Mouse (Mus musculus): ENCODE measurements around the gene Tnrc18. TPM values are rescaled to one million over a fixed set of nuclear protein-coding genes. Genes with fewer than 3 reads are reported as not detected.
"Not testable (repeated sequence)": the region's sequence is repeated elsewhere in the genome, so short reads cannot be mapped to it uniquely, and the experiment has no call there.

Tnrc18 gene
- polyA plus RNA-seq, 1 experiment from 2014 or later: 3.4 TPM

DNA sequence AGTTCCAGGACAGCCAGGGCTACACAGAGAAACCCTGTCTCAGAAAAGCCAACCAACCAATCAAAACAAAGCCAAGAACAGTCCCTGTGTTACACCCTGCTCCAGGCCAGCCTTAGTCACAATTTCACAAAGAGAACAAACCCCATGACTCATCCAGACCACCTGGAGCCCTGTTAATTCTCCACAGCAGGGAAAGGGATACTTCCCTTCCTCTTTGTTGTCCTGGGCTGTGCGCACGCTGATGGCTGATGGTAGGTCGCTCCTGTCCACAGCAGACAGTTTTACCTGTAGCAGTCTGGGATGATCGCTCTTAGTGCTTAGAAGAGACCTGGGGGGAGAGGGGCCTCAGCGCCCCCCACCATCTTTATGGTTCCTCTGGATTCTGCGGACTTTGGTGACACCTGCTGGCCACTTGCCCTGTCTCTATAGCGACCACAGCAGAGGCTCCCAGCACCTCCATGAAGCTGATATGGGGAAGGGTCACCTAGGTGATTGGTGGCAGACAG is 24.7 kb upstream of the Tnrc18 start:
- WGBS (ENCODE audit: insufficient replicate concordance): 33% methylated on average over 7 of the region's 7 CpGs
- ATAC-seq (ENCODE audit: insufficient read depth): no peak
- H3K4me3 ChIP-seq (replicated peaks): no peak overlapping the region
- no peak overlapping the region for H3K9ac ChIP-seq
- H3K27ac ChIP-seq (replicated peaks): no peak overlapping the region
- no peaks in the 10 kb centered on the region for H3K4me1 ChIP-seq (replicated peaks)
- no peaks in the 10 kb centered on the region for H3K9me3 ChIP-seq (replicated peaks)
- H3K27me3 ChIP-seq: no peaks in the 10 kb centered on the region
- no peaks in the 10 kb centered on the region for H3K36me3 ChIP-seq (replicated peaks)
- no peak overlapping the region for H3K4me2 ChIP-seq

DNA sequence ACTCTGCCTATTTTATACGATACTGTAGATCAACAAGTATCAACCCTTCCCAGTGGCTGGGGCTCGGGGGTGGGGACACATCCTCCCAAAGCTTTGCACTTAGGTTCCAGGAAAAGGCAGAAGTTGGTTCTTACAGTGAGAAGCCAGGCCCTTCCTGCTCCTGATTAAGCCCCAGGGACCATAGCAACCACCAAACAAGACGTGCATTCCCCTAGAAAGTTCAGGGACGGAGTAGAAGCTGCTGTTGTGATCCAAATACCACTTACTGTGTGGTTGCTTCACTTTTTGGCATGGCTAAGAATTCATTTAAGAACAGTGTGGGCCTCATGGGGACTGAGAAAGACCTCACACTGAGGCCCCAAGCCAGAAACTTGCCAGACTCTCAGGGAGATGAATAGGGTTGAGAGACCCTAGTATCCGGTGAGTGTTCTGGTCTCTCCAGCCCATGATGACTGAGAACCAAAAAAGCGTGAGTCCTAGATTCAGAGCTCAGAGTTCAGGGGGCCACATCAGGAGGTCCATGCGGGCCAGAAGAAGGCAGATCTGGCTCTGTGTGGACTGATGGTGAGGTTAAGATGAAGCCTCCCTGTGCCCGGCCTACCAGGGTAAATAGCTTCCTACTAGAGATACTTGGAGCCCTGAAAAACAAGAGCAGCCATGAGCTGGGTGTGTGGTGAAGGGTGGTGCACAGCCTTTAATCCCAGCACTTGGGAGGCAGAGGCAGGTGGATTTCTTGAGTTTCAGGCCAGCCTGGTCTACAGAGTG is 24.1 kb upstream of the Tnrc18 start:
- Histone ChIP-seq H3K9me3 (replicated peaks) (no peaks in the 10 kb centered on the region), H3K27me3 (no peaks in the 10 kb centered on the region), H3K27ac (replicated peaks) (no peak overlapping the region), H3K4me1 (replicated peaks) (no peaks in the 10 kb centered on the region), H3K4me3 (replicated peaks) (no peak overlapping the region), H3K36me3 (replicated peaks) (no peaks in the 10 kb centered on the region), H3K9ac (no peak overlapping the region), H3K4me2 (no peak overlapping the region)
- WGBS (ENCODE audit: insufficient replicate concordance): 59% methylated on average over 8 of the region's 8 CpGs
- no peak for ATAC-seq (ENCODE audit: insufficient read depth)

DNA sequence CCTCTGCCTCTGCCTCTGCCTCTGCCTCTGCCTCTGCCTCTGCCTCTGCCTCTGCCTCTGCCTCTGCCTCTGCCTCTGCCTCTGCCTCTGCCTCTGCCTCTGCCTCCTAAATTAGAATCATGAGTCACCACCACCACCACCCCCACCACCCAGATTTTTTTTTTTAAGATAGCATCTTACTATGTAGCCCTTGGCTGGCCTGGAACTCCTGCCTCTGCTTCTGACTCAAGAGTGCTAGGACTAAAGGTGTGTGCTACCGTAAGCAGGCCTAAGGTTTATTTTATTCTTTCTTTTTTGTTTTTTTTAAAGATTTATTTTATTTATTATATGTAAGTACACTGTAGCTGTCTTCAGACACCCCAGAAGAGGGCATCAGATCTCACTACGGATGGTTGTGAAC is 20.0 kb upstream of the Tnrc18 start:
- not testable (repeated sequence) for H3K27me3 ChIP-seq; H3K27ac ChIP-seq (replicated peaks); ATAC-seq (ENCODE audit: insufficient read depth); H3K4me3 ChIP-seq (replicated peaks); H3K9me3 ChIP-seq (replicated peaks); H3K9ac ChIP-seq; H3K4me2 ChIP-seq; H3K4me1 ChIP-seq (replicated peaks); H3K36me3 ChIP-seq (replicated peaks)
- 69% methylated on average over 2 of the region's 2 CpGs for WGBS (ENCODE audit: insufficient replicate concordance)

DNA sequence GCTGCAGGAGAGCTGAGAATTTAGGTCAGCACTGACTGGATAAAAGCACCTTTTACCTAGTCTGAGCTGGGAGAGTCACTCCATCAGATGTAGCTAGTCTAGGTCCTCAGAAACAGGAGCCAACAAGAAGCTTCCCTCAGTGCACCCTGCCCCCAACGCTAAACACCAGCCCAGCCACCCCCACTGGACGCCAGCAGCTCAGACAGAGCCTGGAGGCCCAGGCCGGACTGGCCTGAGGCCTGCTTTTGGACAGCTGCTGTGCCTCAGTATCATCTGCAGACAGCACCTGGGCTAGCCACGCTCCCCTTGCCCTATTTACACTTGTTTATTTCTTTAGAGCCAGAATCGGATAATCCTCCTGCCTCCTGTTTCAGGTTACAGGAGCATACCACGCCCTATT is 19.4 kb upstream of the Tnrc18 start:
- Histone ChIP-seq H3K27me3 (no peaks in the 10 kb centered on the region; the same call in 1 of the 2 replicates), H3K4me1 (replicated peaks) (no peaks in the 10 kb centered on the region), H3K9ac (no peak overlapping the region), H3K4me2 (no peak overlapping the region), H3K4me3 (replicated peaks) (no peak overlapping the region), H3K27ac (replicated peaks) (no peak overlapping the region), H3K36me3 (replicated peaks) (no peaks in the 10 kb centered on the region), H3K9me3 (replicated peaks) (no peaks in the 10 kb centered on the region)
- no peak for ATAC-seq (ENCODE audit: insufficient read depth)
- 66% methylated on average over 6 of the region's 6 CpGs for WGBS (ENCODE audit: insufficient replicate concordance)

DNA sequence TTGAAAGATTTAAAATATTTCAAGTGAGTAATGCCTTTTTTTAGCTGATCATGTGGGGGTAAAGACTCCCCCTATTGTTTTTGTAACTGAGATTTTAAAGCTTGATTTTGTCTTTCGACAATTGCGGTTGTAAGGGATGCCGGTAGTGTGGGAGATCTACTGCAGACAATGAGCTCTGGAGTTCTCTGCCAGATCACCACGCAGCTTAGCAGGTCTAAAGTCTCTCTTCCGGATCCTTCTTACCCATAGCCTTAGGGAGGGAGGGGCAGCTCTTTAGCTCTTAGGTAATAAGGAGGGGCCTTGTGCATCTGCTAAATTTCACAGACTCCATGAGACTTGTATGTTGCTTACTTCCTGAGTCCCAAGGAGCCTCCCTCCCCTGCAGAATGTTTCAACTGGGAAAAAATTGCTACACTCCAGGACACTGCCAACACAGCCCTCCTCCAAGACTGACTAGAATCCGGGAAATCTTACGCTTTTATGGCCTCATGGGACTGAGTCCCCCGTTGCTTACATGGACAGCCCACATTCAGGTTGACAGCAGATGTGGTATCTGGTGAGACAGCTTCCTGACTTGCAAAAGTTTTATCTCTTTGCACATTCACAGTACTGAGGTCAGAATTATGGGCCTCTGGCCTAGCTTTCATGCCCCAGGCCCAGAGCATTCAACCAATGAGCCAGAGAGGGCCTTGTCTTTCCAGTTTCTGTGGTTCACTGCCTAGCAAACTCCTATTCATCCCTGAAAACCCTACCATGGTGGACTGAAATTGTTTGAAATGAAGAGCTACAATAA is 16.4 kb upstream of the Tnrc18 start:
- H3K4me2 ChIP-seq: no peak overlapping the region
- no peaks in the 10 kb centered on the region; the same call in 1 of the 2 replicates for H3K27me3 ChIP-seq
- H3K36me3 ChIP-seq (replicated peaks): no peaks in the 10 kb centered on the region
- H3K9me3 ChIP-seq (replicated peaks): no peaks in the 10 kb centered on the region
- H3K9ac ChIP-seq: no peak overlapping the region
- H3K4me3 ChIP-seq (replicated peaks): no peak overlapping the region
- H3K27ac ChIP-seq (replicated peaks): no peak overlapping the region
- no peak for ATAC-seq (ENCODE audit: insufficient read depth)
- H3K4me1 ChIP-seq (replicated peaks): no peaks in the 10 kb centered on the region
- 45% methylated on average over 8 of the region's 8 CpGs for WGBS (ENCODE audit: insufficient replicate concordance)

DNA sequence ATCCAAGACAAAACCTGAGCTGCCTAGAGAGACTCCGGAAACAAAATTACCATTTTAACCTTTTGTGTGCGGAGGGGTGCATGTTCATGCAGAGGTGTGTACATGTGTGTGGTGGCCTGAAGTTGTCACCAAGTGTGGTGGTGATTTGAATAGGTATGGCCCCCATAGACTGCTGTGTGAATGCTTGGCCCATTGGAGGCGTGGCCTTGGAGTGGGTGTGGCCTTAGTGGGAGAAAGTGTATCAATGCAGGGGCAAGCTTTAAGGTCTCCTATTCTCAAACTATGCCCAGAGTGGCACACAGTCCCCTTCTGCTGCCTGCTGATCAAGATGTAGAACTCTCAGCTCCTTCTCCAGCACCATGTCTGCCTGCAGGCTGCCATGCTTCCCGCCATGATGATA is 8.7 kb upstream of the Tnrc18 start:
- Histone ChIP-seq H3K9ac (no peak overlapping the region), H3K4me2 (no peak overlapping the region), H3K4me1 (replicated peaks) (peaks cover 18% of the 10 kb centered on the region), H3K4me3 (replicated peaks) (no peak overlapping the region), H3K27me3 (peaks cover 55% of the 10 kb centered on the region), H3K9me3 (replicated peaks) (no peaks in the 10 kb centered on the region), H3K36me3 (replicated peaks) (no peaks in the 10 kb centered on the region), H3K27ac (replicated peaks) (no peak overlapping the region)
- 65% methylated on average over 4 of the region's 4 CpGs for WGBS (ENCODE audit: insufficient replicate concordance)
- no peak for ATAC-seq (ENCODE audit: insufficient read depth)

DNA sequence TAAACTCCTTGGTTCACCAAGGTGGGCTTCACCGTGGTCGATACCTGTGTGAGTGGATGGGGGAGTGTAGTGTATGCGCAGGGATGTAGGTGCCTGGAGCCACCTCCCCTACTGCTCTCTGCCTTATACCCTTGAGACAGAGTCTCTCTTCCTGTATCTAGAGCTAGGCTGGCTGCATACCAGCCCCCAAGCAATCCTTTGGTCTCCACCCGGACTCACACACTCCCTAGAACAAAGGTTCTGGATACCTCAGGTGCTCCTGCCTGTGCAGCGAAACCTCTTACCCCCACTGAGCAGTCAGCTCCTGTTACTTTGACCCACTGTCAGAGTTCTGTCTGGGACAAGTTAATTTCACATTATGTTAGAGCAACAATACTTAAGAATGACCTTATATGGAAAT is 8.2 kb upstream of the Tnrc18 start:
- no peak for ATAC-seq (ENCODE audit: insufficient read depth)
- peaks cover 59% of the 10 kb centered on the region for H3K27me3 ChIP-seq
- no peak overlapping the region for H3K27ac ChIP-seq (replicated peaks)
- H3K4me1 ChIP-seq (replicated peaks): peaks cover 18% of the 10 kb centered on the region
- 71% methylated on average over 5 of the region's 5 CpGs for WGBS (ENCODE audit: insufficient replicate concordance)
- no peak overlapping the region for H3K4me2 ChIP-seq
- no peak overlapping the region for H3K9ac ChIP-seq
- no peaks in the 10 kb centered on the region for H3K9me3 ChIP-seq (replicated peaks)
- H3K4me3 ChIP-seq (replicated peaks): no peak overlapping the region
- H3K36me3 ChIP-seq (replicated peaks): no peaks in the 10 kb centered on the region

DNA sequence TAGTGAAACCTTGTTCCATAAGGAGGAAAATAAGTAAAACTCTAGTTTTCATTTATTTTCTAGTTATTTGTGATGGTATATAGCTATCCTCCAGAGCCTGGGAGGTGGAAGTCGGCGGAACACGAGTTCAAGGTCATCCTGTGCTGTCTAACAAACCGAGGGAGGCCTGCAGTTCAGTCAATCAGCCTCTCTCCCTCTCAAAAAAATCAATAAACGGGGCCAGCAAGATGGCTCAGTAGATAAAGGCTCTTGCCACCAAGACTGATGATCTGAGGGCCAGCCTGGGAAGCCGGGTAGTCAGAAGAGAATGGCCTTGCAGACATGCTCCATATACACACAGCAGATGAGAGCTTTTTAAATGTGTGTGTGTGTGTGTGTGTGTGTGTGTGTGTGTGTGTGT is 6.6 kb upstream of the Tnrc18 start:
- 36% methylated on average over 6 of the region's 6 CpGs for WGBS (ENCODE audit: insufficient replicate concordance)
- no peak overlapping the region for H3K4me3 ChIP-seq (replicated peaks)
- peaks cover 18% of the 10 kb centered on the region for H3K4me1 ChIP-seq (replicated peaks)
- no peaks in the 10 kb centered on the region for H3K36me3 ChIP-seq (replicated peaks)
- ATAC-seq (ENCODE audit: insufficient read depth): no peak
- no peak overlapping the region for H3K9ac ChIP-seq
- peaks cover 75% of the 10 kb centered on the region for H3K27me3 ChIP-seq
- H3K9me3 ChIP-seq (replicated peaks): no peaks in the 10 kb centered on the region
- H3K4me2 ChIP-seq: no peak overlapping the region
- H3K27ac ChIP-seq (replicated peaks): peak overlapping the region; percentile 86; the same call in 1 of the 2 replicates

DNA sequence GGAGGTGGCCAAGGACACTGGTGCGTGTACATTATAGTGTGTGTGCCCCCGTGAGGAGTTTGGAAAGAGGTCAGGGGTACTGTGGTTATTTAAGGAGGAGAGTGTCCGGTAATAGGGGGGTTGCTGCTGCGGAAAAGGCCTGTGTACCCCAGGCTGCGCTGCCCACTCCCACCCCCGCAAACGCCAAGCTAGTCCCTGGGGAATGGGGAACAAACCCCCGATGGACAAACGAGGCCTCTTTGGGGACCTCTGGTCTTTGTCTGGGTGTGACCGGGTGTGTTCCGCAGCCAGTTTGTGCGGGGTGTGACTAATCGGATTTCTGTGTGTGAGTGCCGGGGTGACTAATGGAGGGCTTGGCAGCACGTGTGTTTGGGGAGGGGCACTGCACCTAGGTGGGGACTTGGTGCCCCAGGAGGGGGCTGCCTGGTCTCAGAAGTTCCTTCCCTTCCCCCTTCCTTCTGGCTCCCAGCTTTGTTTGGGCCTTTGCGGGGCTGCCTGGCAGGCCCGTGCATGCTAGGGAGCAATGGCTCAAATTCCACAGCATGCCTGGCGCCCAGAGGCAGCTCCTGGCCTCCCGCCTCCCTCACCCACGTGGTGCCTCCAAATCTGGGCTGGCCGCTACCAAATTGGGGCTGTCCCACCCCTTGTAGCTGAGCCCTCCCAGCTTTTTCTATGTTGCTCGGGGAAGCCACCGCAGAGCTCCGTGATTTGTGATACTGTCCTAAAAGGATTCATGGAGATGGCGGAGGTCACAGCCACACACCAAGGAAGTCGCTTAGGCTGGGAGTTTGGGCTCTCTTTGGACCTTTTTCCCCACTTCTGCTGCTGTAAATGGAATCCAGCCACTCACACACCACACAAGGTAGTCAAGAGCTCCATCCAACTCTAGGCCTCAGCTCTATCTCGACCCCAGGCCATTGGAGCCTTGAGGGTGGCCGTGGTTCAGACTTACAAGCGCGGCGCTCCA is 5.9 kb upstream of the Tnrc18 start:
- peak overlapping the region; percentile 68 for H3K4me2 ChIP-seq
- H3K9ac ChIP-seq: peak overlapping the region; percentile 3; the same call in 1 of the 2 replicates
- no peaks in the 10 kb centered on the region for H3K36me3 ChIP-seq (replicated peaks)
- 19% methylated on average over 31 of the region's 31 CpGs for WGBS (ENCODE audit: insufficient replicate concordance)
- no peaks in the 10 kb centered on the region for H3K9me3 ChIP-seq (replicated peaks)
- H3K4me3 ChIP-seq (replicated peaks): peak overlapping the region; percentile 63
- H3K27me3 ChIP-seq: peaks cover 82% of the 10 kb centered on the region
- peak; percentile 21; the same call in 1 of the 2 replicates for ATAC-seq (ENCODE audit: insufficient read depth)
- H3K27ac ChIP-seq (replicated peaks): peak overlapping the region; percentile 86
- H3K4me1 ChIP-seq (replicated peaks): peaks cover 18% of the 10 kb centered on the region

DNA sequence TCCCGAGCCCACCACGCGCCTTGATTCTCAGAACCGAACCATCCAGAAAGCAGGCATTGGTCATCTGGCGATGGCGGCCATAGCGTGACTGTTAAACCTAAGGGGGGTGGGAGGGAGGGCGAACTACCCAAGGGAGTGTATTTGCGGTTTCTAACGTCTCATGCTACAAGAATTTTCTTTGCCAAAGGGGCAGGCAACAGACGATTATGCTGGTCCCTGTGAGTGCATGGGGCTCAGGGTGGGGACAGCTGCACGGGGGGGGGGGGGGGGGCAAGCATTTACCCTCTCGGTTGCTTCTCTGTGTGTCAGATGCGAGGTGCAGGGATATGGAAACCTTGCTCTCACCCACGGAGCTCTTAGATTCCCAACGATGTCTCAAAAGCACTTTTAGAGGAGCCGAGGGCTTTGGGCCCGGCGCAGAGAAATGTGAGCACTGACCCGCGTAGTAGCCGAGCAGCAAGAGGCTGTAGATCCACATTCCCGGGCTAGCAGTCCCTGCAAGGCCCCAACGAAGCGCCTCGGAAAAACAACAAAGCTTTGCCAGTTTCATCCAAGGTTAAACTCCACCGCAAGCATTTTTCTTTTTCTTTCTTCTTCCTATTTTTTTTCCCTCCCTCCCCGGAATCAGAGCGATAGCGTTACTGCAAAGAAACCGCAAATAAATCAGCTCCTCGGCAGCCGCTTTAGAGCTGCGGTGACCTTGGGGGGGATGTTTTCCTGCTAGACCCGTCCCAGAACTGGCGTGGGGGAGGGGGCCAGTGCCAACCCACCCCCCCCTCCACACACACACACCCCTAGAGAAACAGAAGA is 5.0 kb upstream of the Tnrc18 start:
- peak overlapping the region; percentile 28; the same call in 1 of the 2 replicates for H3K9ac ChIP-seq
- WGBS (ENCODE audit: insufficient replicate concordance): under 1% methylated on average over 36 of the region's 36 CpGs
- H3K4me2 ChIP-seq: peak overlapping the region; percentile 68
- H3K4me3 ChIP-seq (replicated peaks): peak overlapping the region; percentile 63
- no peak for ATAC-seq (ENCODE audit: insufficient read depth)
- no peaks in the 10 kb centered on the region for H3K9me3 ChIP-seq (replicated peaks)
- peaks cover 25% of the 10 kb centered on the region for H3K4me1 ChIP-seq (replicated peaks)
- H3K36me3 ChIP-seq (replicated peaks): no peaks in the 10 kb centered on the region
- peaks cover 91% of the 10 kb centered on the region for H3K27me3 ChIP-seq
- peak overlapping the region; percentile 86 for H3K27ac ChIP-seq (replicated peaks)
